Mouse (Mus musculus) kidney, postnatal 4 days (tissue): ENCODE results near the gene Spon1.

Experiments
- DNase-seq, 2 experiments: peaks; one replicate each; pipeline ENCODE4 v3.0.0; 2021; ENCODE audit warnings: mixed read lengths in 2 of 2

Gene Spon1

GRCm38 (mm10) chr7:114011726-114012443 is 246.1 kb downstream of the Spon1 start:
- no peak for DNase-seq

- no peak for DNase-seq
Measured at GRCm38 (mm10) chr7:114016001-114016949, 250.5 kb downstream of the Spon1 start.

GRCm38 (mm10) chr7:114018861-114019260 is 253.1 kb downstream of the Spon1 start:
- no peak for DNase-seq

GRCm38 (mm10) chr7:114020057-114020703 is 254.4 kb downstream of the Spon1 start:
- peak; percentile 21 to 55 for DNase-seq

- DNase-seq: peak; percentile 75 to 82
Measured at GRCm38 (mm10) chr7:114020704-114021093, 254.9 kb downstream of the Spon1 start.

GRCm38 (mm10) chr7:114026923-114027322 is 261.1 kb downstream of the Spon1 start:
- DNase-seq: no peak

- DNase-seq: no peak
Measured at GRCm38 (mm10) chr7:114027406-114027805, 261.6 kb downstream of the Spon1 start.

- no peak for DNase-seq
Measured at GRCm38 (mm10) chr7:114028828-114029227, 263.0 kb downstream of the Spon1 start.

- DNase-seq: peak in 1 of 2 experiments; percentile 22
Measured at GRCm38 (mm10) chr7:114029596-114029995, 263.8 kb downstream of the Spon1 start.

GRCm38 (mm10) chr7:114037237-114037636 is 271.4 kb downstream of the Spon1 start:
- no peak for DNase-seq

- no peak for DNase-seq
Measured at GRCm38 (mm10) chr7:114041349-114041748, 275.6 kb downstream of the Spon1 start.

- DNase-seq: peak in 1 of 2 experiments; percentile 42
Measured at GRCm38 (mm10) chr7:114042973-114043928, 277.5 kb downstream of the Spon1 start.

- DNase-seq: no peak
Measured at GRCm38 (mm10) chr7:114043929-114044549, 278.2 kb downstream of the Spon1 start.

GRCm38 (mm10) chr7:114045814-114046213 is 280.0 kb downstream of the Spon1 start:
- DNase-seq: no peak

GRCm38 (mm10) chr7:114053720-114054119 is 287.9 kb downstream of the Spon1 start:
- DNase-seq: no peak

- DNase-seq: no peak
Measured at GRCm38 (mm10) chr7:114058166-114058565, 292.4 kb downstream of the Spon1 start.

GRCm38 (mm10) chr7:114058927-114059441 is 293.2 kb downstream of the Spon1 start:
- no peak for DNase-seq

GRCm38 (mm10) chr7:114060445-114060844 is 294.6 kb downstream of the Spon1 start:
- no peak for DNase-seq

- no peak for DNase-seq
Measured at GRCm38 (mm10) chr7:114062451-114062850, 296.7 kb downstream of the Spon1 start.

GRCm38 (mm10) chr7:114063534-114063933 is 297.7 kb downstream of the Spon1 start:
- DNase-seq: no peak

GRCm38 (mm10) chr7:114063966-114064365 is 298.2 kb downstream of the Spon1 start:
- DNase-seq: no peak
